Mouse (Mus musculus) forebrain, embryonic 11.5 days (tissue): ENCODE results near the gene Pde6c. TPM values are rescaled to one million over a fixed set of nuclear protein-coding genes. Genes with fewer than 3 reads are reported as not detected.

Experiments used
- ATAC-seq: fragments of 200-750 bp; cut with Nextera tagmentation; replicated peaks from 2 replicates; pipeline ENCODE4 v1.8.0; 2017; ENCODE audit warnings: moderate TSS enrichment; ENCODE audit not compliant: low FRiP score
- DNase-seq: peaks from one replicate; pipeline ENCODE4 v3.0.0-alpha.2; 2017; ENCODE audit warnings: low spot score
- H3K27ac ChIP-seq: fragments of 300-500 bp; sonication (generic); 2 replicates; pipeline ENCODE4 v1.5.1; 2014; ENCODE audit warnings: low read depth, low read length
- H3K27me3 ChIP-seq: fragments of 300-500 bp; sonication (generic); 2 replicates; pipeline ENCODE4 v1.6.1; 2014; ENCODE audit warnings: mild to moderate bottlenecking, low read length, mixed read lengths; ENCODE audit not compliant: control insufficient read depth, insufficient read depth
- H3K36me3 ChIP-seq: fragments of 300-500 bp; sonication (generic); 2 replicates; pipeline ENCODE4 v1.6.1; 2014; ENCODE audit warnings: mild to moderate bottlenecking, low read length, moderate library complexity, mixed read lengths; ENCODE audit not compliant: control insufficient read depth, insufficient read depth
- H3K4me1 ChIP-seq: fragments of 300-500 bp; sonication (generic); replicated peaks from 2 replicates; pipeline ENCODE4 v1.6.1; 2014; ENCODE audit warnings: low read length, mixed read lengths; ENCODE audit not compliant: control insufficient read depth, insufficient read depth
- H3K4me2 ChIP-seq: fragments of 300-500 bp; sonication (generic); 2 replicates; pipeline ENCODE4 v1.6.1; 2014; ENCODE audit warnings: low read depth, mild to moderate bottlenecking, low read length, moderate library complexity, mixed read lengths; ENCODE audit not compliant: severe bottlenecking
- H3K4me3 ChIP-seq: fragments of 300-500 bp; sonication (generic); 2 replicates; pipeline ENCODE4 v1.5.1; 2014; ENCODE audit warnings: low read depth, low read length
- H3K9ac ChIP-seq: fragments of 300-500 bp; sonication (generic); 2 replicates; pipeline ENCODE4 v1.6.1; 2014; ENCODE audit warnings: low read length
- H3K9me3 ChIP-seq: fragments of 300-500 bp; sonication (generic); 2 replicates; pipeline ENCODE4 v1.6.1; 2016; ENCODE audit warnings: low read length, mixed read lengths; ENCODE audit not compliant: control insufficient read depth
- WGBS: fragments of 180-500 bp; shearing (Covaris S2); extraction: QIAGEN DNeasy Blood & Tissue Kit; methylation state at CpG from one replicate; pipeline ENCODE4 v1.1.7; 2014; 5-methylcytosine and 5-hydroxymethylcytosine counted together
- polyA plus RNA-seq: library from polyadenylated mRNA; unstranded; fragments of >200 nt; fragmentation: Nextera tagmentation; extraction: Ambion mirVana; gene quantifications from 2 replicates; pipeline ENCODE4 v1.2.1, GENCODE M21; 2014

The Pde6c gene
- polyA plus RNA-seq, 1 experiment from 2014 or later, result not detected

DNA sequence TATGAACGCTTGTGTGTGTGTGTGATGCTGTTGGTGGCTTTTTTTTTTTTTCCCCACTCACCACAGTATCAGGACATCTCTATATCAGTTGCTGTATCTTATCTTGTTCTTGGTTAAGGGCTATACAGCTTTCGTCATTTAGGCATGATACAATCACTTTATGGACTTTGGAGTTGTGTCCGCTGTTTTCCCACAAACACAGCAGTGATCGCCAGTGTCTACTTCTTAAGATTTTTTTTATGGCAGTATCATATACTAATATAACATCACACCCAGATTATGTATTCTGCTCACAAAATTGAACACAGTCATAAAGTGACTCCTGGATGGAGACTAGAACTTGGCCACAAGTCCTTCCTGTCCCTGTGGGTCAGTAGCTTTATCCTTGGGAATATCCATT, 24.7 kb upstream of the Pde6c start:
- no peak overlapping the region for H3K27ac ChIP-seq
- 96% methylated on average over 4 of the region's 4 CpGs for WGBS

DNA sequence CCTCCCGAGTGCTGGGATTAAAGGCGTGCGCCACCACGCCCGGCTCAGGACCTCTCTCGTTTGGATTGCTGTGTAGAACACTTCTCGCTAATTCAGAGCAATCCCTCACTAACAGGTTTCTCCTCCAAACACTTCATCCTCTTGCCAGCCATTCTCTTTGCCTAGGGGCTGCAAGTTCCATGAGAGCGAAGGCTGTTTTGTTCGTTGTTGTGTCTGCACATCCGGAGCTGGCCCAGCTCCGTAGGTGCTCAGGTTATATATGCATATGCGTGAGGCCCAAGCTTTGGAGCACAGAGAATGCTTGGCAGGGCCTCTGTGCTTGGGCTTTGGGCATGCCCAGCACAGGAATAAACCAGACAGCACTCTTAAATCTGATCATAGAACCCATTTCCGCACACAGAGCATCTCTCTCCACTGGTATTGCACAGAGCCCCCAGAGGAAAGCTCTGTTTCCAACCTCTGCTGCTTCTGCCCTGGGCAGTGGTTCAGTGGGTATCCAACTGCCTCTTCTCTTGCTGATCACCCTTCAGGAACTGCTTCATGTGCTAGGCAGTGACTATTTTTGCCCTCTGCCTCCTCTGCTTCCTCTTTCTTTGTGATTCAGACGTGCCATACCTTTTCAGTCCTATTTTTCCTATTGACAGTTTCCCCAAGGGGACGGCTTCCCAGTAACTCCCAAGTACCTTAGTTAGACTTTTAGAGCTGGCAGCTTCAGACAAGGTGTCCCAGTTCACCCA, 22.9 kb upstream of the Pde6c start:
- Histone ChIP-seq H3K4me1 (no peaks in the 10 kb centered on the region), H3K27me3 (no peaks in the 10 kb centered on the region), H3K9ac (no peak overlapping the region), H3K36me3 (no peaks in the 10 kb centered on the region), H3K9me3 (no peaks in the 10 kb centered on the region), H3K27ac (no peak overlapping the region), H3K4me2 (no peak overlapping the region), H3K4me3 (no peak overlapping the region)
- ATAC-seq (no peak), DNase-seq (no peak)
- WGBS, result 92% methylated on average over 15 of the region's 15 CpGs

More for the DNA sequence above, 24.7 kb upstream of the Pde6c start:
- ATAC-seq, result no peak
- Histone ChIP-seq H3K4me2 (no peak overlapping the region), H3K27me3 (no peaks in the 10 kb centered on the region), H3K9ac (no peak overlapping the region), H3K9me3 (no peaks in the 10 kb centered on the region), H3K4me3 (no peak overlapping the region), H3K4me1 (no peaks in the 10 kb centered on the region), H3K36me3 (no peaks in the 10 kb centered on the region)
- no peak for DNase-seq

DNA sequence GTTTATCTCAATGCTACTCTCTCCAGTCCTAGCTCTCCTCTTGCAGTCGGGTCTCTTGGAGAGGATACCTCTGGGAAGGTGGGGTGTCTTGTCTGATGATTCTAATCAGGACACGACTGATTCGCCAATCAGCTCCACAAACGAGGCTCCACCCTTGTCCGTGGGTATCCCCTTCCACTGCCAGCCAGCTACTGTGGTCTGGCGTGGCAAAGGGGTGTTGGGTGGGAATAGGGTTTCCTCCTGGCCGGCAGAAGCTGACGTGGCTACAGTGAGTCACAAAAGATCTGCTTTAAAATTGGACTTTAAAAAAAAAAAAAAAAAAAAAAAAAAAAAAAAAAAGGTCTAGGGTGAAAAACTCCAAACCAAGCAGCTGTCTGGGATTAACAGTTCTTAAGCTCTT, 21.5 kb upstream of the Pde6c start:
- 83% methylated on average over 8 of the region's 8 CpGs for WGBS
- H3K9ac ChIP-seq, result no peak overlapping the region
- no peak overlapping the region for H3K4me3 ChIP-seq
- ATAC-seq, result no peak
- H3K9me3 ChIP-seq, result no peaks in the 10 kb centered on the region
- H3K4me1 ChIP-seq, result no peaks in the 10 kb centered on the region
- H3K27me3 ChIP-seq, result no peaks in the 10 kb centered on the region
- no peak for DNase-seq
- no peak overlapping the region for H3K4me2 ChIP-seq
- no peak overlapping the region for H3K27ac ChIP-seq
- no peaks in the 10 kb centered on the region for H3K36me3 ChIP-seq

DNA sequence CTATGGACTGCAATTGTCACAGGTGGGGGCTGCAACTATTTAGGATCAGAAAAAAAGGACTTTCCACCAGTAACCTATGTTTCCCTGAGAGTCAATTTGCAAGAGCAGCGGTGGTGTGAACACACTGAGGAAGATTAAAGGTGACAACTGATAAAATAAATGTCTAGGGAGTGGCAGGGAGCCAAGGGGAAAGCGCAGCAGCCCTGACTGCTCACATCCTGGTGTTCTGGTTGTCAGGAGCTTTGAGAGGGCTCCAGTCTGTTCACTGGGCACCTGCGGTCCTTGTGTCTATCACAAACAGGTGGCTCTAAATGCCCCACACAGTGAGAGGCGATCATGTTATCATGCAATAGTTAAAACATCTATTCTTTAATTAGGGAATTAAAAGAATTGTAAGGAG, 20.0 kb upstream of the Pde6c start:
- ATAC-seq, result no peak
- DNase-seq, result no peak
- Histone ChIP-seq H3K9ac (no peak overlapping the region), H3K36me3 (no peaks in the 10 kb centered on the region), H3K27me3 (no peaks in the 10 kb centered on the region), H3K4me1 (no peaks in the 10 kb centered on the region), H3K4me3 (no peak overlapping the region), H3K9me3 (no peaks in the 10 kb centered on the region), H3K4me2 (no peak overlapping the region), H3K27ac (no peak overlapping the region)
- 60% methylated on average over 4 of the region's 4 CpGs for WGBS

DNA sequence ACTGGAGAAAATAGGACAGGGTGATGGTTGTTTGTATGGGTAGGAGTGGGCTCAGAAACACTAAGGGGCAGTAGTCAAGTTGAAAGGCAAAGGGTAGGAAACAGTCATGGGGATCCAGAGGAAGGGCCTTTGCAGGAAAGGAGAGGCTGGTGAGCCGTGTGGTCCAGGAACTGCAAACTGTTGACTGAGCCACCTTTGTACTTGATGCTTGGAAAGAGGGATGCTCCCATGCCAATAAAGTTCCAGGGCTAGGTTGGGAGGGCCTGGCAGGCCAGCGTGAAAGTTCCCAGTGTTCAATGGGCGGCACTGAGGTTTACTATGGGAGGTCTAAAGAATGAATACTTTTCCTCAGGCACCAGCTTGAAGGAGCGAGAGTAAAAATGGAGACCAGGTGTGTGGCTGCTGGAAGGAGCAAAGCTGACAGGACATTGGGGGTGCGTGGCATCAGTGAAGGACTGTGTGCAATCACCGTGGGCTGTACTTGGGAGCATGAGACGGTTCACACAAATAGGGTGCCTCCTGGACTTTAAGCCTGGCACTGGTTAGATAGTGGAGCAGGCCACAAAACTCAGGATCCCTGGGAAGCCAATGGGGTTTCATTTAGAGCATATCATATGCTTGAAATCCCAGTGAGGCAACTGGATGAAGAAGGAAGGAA, 17.6 kb upstream of the Pde6c start:
- ATAC-seq (no peak), DNase-seq (no peak)
- Histone ChIP-seq H3K9ac (no peak overlapping the region), H3K27ac (no peak overlapping the region), H3K4me3 (no peak overlapping the region), H3K4me1 (no peaks in the 10 kb centered on the region), H3K36me3 (no peaks in the 10 kb centered on the region), H3K4me2 (no peak overlapping the region), H3K9me3 (no peaks in the 10 kb centered on the region), H3K27me3 (no peaks in the 10 kb centered on the region)
- 90% methylated on average over 7 of the region's 7 CpGs for WGBS

DNA sequence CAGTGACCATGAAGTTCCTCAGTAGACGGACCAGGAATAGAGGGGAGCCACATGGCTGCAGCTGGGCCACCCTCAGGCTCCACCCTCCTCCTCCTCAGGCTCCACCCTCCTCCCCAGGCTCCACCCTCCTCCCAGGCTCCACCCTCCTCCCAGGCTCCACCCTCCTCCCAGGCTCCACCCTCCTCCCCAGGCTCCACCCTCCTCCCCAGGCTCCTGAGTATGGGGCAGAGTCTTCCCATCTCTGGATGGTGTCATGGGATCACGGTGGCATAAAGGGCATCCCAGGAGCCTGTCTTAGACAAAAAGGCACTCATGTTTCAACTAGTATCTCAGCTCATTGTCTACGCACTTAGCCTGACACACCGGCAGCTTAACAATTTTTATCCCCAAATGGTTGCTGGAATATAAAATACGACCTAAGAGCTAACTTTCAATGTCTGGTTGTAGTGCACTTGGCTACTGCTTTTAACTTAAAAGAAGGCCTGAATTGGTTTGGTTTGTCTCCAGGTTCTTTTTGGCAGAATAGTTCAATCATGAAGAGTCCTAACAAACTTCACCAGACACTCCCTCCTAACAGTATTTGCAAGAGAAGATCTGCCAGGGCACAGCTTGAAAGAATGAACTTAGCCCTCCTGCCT, 12.3 kb upstream of the Pde6c start:
- DNase-seq (no peak), ATAC-seq (no peak)
- H3K4me1 ChIP-seq, result no peaks in the 10 kb centered on the region
- no peak overlapping the region for H3K4me2 ChIP-seq
- 89% methylated on average over 5 of the region's 5 CpGs for WGBS
- H3K27ac ChIP-seq, result no peak overlapping the region
- no peak overlapping the region for H3K9ac ChIP-seq
- peaks cover 23% of the 10 kb centered on the region for H3K27me3 ChIP-seq
- no peaks in the 10 kb centered on the region for H3K36me3 ChIP-seq
- H3K9me3 ChIP-seq, result no peaks in the 10 kb centered on the region
- H3K4me3 ChIP-seq, result no peak overlapping the region

DNA sequence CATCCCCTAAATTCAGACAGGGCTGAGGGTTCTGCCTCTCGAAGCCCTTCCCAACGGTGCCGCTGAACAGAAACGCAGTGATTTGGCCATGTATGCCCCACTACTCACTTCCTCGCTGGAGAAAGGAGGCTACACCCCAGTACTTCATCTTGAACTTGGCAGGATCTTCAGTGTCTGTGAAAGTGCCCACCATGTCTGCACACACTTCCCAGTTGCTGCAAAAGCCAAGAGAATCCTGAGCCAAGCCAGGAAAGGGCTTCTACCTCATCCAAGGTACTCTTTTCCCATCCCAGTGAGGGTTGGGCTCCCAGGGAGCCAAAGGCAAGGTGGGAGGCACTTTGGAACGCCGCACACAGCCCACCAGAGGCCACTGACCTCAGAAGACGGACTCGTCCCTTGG, 8.7 kb upstream of the Pde6c start:
- no peak overlapping the region for H3K9ac ChIP-seq
- H3K27me3 ChIP-seq, result peaks cover 23% of the 10 kb centered on the region
- no peaks in the 10 kb centered on the region for H3K9me3 ChIP-seq
- no peak overlapping the region for H3K27ac ChIP-seq
- no peaks in the 10 kb centered on the region for H3K36me3 ChIP-seq
- ATAC-seq (no peak), DNase-seq (no peak)
- H3K4me3 ChIP-seq, result peak overlapping the region; percentile 59
- peak overlapping the region; percentile 96 for H3K4me2 ChIP-seq
- 31% methylated on average over 9 of the region's 9 CpGs for WGBS
- no peaks in the 10 kb centered on the region for H3K4me1 ChIP-seq

DNA sequence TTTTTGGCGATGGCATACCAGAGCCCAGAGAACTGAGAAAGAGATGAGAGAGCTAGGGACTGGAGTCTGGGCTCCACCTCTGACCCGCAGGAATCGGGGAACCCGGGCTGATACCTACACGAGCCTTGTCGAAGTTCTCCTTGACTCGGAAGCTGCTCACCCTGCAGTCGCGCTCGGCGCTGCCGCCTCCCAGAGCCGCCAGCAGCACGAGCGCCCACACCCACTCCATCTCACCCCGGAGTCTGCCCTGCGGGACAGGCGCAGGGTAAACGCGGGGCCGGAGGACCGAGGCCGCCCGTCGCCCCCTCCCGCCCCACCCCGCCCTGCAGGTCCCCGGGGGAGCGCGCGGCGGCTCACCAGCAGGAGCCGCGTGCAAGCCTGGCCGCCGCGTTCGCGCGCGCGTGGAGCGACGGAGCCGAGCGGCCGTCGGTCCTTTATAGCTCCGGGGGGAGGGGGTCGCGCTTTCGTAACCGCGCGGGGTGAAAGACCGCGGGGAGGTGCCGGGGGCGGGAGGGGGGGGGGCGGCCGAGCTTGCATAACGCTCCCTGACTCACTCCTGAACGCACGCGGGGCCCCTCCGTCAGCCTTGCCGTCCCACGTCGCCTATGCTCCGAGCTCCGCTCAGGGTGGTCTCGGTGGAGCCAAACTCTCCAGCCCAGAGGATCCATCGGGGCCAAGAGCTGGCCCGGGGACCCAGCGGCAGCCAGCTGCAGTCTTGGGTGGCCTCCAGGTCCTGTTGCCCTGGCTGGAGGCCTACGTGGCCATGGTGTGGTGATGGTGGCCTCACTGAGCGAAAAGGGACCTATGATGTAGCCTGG, 8.0 kb upstream of the Pde6c start:
- Histone ChIP-seq H3K27me3 (peaks cover 23% of the 10 kb centered on the region), H3K27ac (no peak overlapping the region), H3K4me2 (peak overlapping the region; percentile 96), H3K9ac (peak overlapping the region; percentile 60), H3K9me3 (no peaks in the 10 kb centered on the region), H3K36me3 (no peaks in the 10 kb centered on the region), H3K4me3 (peak overlapping the region; percentile 59), H3K4me1 (no peaks in the 10 kb centered on the region)
- peak; percentile 58; the same call in 1 of the 2 replicates for ATAC-seq
- WGBS, result 1% methylated on average over 53 of the region's 77 CpGs
- DNase-seq, result peak; percentile 73
